Mouse (Mus musculus) spleen, adult 10 weeks (tissue): ENCODE results near the gene Smchd1. TPM values are rescaled to one million over a fixed set of nuclear protein-coding genes. Genes with fewer than 3 reads are reported as not detected.

Source experiments
- polyA plus RNA-seq: library from polyadenylated mRNA; stranded (reverse); fragments of 350-450 nt; fragmentation: Illumina TruSeq; extraction: RNeasy Lipid Tissue Mini Kit (QIAGEN cat#74804); gene quantifications from one replicate; pipeline ENCODE4 v1.2.3, GENCODE M21; 2015; ENCODE audit warnings: low replicate concordance; ENCODE audit not compliant: insufficient read depth

Smchd1 gene
- 157 TPM for polyA plus RNA-seq

DNA sequence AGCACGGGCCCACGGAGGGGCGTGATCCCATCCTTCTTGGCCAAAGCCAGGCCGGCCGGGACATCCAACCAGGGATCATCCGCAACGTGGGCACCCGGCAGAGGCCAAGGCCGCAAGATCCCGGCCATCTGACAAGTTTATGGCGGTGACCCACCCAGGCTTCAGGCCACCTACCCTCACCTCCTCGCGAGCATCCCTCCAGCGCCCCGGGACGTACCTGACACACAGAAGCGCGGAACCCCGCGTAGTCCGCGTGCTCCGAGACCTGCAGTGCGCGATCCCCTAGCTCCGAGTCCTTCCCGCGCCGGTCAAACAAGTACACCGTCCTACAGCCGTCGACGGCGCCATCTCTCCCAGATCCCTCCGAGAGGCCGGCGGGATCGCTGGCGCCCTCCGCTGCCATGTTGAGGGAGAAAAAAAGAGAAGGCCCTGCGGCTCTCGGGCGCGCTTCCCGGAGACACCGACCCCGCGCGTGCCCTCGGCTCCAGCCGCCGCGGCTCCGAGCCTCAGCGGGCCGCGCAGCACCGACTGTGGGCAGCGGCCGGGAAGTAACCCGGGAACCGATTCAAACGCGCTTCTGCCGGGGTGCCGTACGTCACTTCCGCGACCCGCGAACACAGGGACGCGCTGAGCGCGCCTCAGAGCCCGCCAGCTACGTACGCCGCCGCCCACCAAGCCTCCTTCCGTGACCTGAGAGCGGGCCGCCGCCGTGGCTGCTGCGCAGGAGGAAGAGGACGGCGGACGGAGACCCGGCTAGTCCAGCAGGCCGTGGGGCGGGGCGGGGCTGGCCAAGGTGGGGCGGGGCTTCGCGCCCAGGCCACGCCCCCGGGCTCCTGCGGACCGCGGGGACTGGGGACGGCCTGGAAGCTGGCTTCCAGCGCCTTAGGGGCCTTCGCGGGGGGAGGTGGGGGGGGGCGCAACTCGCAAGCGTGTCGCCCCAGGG lies at the start of gene Smchd1:
TSS of gene Smchd1 (minus strand) at position 582 of the 943 bp plus-strand sequence.

DNA sequence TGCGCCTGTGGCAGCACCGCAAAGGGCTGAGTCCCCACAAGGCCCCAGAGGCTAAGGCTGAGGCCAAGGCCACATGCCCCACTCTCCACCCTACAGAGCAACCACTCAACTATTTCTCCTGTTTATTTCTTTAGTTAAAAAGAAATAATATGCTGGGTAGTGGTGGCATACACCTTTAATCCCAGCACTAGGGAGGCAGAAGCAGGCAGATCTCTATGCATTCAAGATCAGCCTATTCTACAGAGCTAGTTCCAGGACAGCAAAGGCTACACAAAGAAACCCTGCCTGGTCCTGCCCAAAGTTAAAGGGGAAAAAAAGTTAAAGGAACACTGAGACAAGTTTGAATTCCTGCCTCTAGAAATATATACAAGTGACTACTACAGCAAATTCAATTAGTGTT lies 15.3 kb downstream of the Smchd1 start, which contains the start of gene Gm4707:
TSS of gene Gm4707 (minus strand) at position 101 of the 400 bp plus-strand sequence.

DNA sequence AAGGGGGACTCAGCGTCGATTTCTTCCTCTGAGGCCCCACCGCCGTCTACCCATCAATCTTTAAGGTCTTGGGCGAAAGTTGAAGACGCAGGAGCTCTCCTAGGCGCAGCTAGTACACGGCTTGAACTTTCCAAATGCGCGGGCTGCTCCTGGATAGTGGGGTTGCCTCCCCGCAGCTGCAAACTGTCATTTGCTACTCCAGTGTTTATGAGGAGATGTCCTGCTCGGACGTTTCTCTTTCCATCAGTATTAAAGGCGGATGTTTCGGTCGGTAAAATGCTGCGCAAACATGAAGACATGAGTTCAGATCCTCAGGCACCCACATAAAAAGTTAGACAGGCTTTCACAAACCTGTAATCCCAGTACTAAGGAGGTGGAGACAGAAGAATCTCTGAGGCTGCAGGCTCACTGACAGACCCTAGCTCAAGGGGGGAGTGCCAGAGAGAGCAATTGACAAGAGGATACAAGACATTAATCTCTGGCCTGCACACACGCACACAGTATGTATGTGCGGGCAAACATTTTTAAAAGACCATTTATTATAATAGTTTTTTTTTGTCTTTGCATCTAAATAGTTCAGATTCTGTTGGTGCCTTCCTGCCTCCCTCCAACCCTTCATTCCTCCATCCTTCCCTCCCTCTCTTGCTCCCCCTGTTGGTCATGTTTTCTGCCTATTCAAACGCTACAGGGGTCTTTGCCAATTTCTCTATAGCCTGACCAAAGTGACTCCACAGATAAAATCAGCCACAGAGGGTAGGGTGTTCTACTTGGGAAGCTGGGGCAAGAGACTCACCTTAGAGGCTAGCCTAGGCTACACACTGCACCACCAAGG lies 163.6 kb downstream of the Smchd1 start, which contains the start of gene Emilin2:
TSS of gene Emilin2 (minus strand) at position 639 of the 832 bp plus-strand sequence.

Other genes with a start within 250 kb of the Smchd1 start
- 14.5 TPM for gene Emilin2, start 163.4 kb downstream of the Smchd1 start, polyA plus RNA-seq
- 1.1 TPM for gene Gm4707, start 15.4 kb downstream of the Smchd1 start, polyA plus RNA-seq
- 16.4 TPM for gene Ndc80, start 51.5 kb upstream of the Smchd1 start, polyA plus RNA-seq
- gene Spdya, start 76.7 kb upstream of the Smchd1 start, polyA plus RNA-seq: 0.19 TPM
- gene Wdr43, start 140.6 kb upstream of the Smchd1 start, polyA plus RNA-seq: 182 TPM
- gene Togaram2, start 197.9 kb upstream of the Smchd1 start, polyA plus RNA-seq: not detected